Mouse (Mus musculus) heart, postnatal 25 days (tissue): ENCODE data around the gene Rasa3. TPM values are rescaled to one million over a fixed set of nuclear protein-coding genes. Genes with fewer than 3 reads are reported as not detected.

Experiments used
- DNase-seq: peaks from one replicate; pipeline ENCODE4 v3.0.0; 2022; ENCODE audit warnings: low spot score
- intact Hi-C: fragments of 180-260 bp; cut with DNase I; formaldehyde crosslinking; loops from one replicate; pipeline ENCODE4 v1.15.1; 2025
- total RNA-seq, 2 experiments: library from RNA; stranded (reverse); gene quantifications; 2 replicates each; pipeline ENCODE4 v1.2.3; 2021

Rasa3 gene
- total RNA-seq = 10 to 100 TPM; 14.8 to 19.8 TPM

DNA sequence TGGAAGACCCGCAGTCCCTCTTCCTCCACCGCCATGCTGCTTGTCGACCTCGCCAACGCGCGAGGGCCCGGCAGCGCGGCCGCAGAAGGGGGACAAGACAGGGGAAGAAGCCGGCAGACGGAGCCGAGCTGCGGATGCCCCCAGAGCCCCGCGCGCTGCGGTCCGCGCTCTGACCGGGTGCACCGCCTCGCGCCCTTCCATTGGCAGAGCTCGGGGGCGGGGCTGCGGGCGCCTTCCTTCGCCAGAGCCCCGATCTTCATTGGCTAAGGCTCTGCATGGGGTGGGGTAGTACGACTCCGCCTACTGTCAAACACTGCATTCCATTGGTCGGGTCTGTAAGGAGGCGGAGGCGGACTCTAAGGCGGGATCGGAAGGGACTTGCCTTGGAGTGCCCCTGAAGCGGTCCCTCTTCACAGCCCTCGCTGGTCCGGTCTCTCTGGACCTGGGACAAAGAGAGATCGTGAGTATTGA is at the start of gene Rasa3:
TSS of gene Rasa3 (minus strand) at position 191 of the 471 bp plus-strand sequence.
- intact Hi-C loops = loop anchor here (5.0 kb wide), 1 partner anchor 75 kb away; no protein-coding TSS in a partner anchor
- peak; percentile 97 for DNase-seq

DNA sequence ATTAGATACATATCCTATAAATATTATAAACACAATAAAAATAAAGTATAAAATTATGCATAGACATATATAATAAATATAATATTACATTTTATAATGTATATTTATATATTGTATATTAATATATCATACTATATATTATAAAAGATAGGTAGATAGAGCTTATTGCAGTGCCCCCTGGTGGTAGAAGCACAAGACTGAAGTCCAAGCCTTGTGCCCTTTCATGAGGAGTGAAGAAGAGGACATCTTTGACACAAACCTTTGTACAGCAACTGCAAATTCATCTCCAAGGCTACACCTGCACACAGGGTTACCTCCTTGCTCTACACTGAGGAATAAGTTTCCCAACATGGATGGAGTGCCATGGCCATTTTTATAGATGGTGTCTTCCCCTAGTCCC is 48.3 kb upstream of the Rasa3 start:
- intact Hi-C loops = loop anchor here (5.0 kb wide), 3 partner anchors 128 to 313 kb away; no protein-coding TSS in a partner anchor
- no peak for DNase-seq

DNA sequence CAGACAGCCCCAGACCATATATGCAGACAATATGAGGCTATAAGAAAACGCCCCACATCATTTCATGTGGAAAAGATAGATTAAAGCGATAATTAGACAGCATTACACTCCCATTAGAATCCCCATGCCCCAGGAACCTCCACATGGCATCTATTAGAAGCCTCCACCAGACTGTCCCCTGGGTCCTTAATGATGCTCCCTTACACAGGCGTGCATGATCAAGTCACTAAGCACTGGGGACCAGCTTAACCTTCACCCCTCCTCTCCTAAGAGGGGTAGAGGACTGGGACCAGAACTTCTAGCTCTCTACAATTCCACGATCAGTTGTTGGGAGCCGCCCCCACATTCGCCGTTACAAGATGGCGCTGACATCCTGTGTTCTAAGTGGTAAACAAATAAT is 41.6 kb upstream of the Rasa3 start:
- DNase-seq = no peak
- intact Hi-C loops = no loop called here

DNA sequence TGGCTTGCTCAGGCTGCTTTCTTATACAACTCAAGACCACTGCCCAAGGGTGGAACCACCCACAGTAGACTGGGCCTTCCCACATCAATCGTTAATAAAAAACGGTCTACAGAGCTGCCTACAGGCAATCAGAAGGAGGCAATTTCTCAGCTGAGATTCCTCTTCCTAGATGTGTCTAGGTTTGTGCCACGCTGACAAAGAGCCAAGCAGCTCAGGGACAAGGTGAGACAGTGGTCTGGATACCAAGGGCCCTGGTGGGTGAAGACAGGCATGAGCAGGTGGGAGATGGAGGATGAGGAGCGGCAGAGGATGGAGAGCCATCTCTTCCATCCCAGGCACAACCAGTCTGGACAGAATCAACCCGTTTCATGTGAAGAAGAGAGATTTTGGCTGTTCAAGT is 31.1 kb upstream of the Rasa3 start:
- no peak for DNase-seq
- intact Hi-C loops = no loop called here

DNA sequence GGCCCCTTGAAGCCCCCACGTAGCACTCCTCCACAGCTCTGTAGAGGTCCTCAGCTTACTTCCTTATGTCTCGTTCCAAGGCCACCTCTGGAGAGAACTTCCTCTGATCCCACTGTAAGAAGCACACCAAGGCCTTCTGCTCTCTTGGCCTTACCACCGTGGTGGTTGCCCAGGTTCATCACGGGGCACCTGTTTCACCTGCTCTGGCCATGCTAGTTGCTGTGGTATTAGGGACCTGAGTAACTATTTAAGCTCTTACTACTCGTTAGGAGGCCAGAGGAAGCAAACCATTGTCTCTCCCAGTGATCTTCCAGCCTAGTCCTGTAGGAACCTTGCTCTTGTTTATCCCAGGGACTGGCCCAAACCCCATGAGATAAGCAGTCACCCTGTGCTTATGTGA is 29.5 kb upstream of the Rasa3 start:
- no peak for DNase-seq
- intact Hi-C loops = no loop called here

DNA sequence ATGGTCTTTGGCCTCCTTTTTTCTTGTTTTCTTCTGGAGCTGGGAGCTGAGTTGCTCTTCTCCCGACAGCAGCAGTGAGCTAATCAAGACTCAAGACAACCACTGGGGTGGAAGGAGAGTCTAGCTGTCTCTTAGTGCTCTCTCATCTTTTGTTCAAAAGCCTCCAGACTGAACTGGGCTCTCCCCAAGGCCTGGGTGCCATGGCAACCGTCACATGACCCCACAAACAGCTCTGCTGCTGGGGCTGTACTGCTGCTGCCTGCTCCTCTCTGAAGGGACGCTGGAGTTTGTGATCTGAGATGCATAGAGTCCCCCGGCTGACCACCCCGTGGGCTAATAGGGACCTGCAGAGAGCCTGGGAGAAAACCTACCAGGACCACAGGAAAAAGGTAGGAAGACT is 28.3 kb upstream of the Rasa3 start, which contains the start of gene Cfap97d2:
TSS of gene Cfap97d2 (plus strand) at position 222 of the 400 bp plus-strand sequence.
- intact Hi-C loops = no loop called here
- DNase-seq = no peak

DNA sequence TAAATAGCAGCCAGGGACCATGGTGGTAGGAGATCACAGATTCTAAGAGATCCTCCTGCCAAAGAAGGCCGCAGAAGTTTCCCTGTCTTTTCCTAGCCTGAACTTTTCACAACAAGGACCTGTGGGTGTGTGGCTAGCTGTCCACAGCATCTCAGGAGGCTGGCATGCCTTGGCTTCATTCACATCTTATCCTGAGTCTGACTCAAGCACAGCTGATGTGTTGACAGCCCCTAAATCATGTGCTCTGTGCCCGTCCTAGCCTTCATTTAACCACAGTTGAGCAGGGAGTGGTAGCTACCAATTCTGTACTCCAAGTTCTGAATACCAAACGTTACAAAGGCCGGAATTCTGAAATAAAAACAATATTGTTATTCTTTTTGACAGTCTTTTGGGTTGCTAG is 26.9 kb upstream of the Rasa3 start:
- DNase-seq = no peak
- intact Hi-C loops = no loop called here

DNA sequence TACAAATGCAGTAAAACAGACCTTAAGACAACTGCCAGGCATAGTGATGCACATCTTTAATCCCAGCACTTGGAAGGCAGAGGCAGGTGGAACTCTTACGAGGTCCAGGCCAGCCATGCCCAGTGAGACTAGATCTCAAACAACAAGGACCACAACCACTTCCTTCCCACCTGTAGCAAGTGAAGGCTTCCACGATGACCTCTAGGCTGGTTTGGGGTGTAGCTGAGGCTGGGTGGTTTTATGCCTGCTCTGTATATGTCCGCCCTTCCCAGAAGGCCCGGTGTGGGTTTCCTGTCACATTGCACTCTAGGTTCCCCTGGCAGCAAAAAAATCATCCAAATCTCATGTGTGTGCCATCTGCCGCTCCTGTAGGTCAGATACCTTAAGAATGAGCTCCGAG is 26.4 kb upstream of the Rasa3 start:
- intact Hi-C loops = no loop called here
- no peak for DNase-seq

DNA sequence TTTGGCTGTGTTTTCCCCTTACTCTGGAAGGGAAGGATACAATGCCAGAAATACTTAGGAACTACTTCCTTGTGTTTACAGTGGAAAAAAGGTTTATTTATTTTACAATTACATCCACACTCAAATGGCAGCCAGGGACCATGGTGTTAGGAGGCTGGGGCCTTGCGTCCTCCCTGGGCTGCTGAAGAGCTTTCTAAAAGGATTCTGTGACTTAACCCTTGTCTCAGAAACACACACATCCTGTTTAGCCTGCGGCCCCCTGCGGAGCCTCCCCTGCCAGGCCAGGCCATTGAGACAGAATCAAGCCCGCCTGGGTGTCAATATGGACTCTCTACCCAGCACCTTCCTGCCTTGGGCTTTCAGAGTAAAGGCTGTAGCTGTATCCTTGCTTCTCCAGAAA is 25.4 kb upstream of the Rasa3 start:
- DNase-seq = no peak
- intact Hi-C loops = no loop called here

DNA sequence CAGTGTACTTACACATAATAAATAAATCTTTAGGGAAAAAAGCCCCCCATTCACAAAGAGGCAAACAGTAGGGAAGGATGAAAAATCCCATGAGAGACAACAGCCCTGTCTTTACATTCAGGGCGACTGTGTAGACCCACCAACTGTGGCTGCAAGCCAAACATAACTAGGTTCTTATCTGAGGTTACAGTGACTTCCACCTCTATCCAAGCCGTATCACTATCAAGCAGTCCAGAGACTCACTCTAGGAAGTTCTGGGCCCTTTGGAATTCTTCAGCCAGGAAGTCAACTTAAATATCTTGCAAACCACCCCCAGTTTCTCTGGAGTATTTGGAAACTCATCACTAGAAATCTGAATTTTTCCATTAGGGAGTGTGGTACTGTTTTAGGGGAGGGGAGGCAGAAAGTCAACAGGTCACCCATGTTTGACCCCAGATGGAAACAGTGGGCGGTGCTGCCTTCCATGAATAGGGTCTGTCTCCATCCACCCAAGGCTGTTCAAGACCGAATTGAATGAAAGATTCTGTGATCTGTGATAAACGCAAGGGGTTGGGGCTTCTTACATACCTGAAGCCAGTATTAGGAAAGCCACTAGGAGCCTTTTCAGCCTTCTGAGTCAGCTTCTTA is 22.0 kb upstream of the Rasa3 start:
- DNase-seq = no peak
- intact Hi-C loops = no loop called here

DNA sequence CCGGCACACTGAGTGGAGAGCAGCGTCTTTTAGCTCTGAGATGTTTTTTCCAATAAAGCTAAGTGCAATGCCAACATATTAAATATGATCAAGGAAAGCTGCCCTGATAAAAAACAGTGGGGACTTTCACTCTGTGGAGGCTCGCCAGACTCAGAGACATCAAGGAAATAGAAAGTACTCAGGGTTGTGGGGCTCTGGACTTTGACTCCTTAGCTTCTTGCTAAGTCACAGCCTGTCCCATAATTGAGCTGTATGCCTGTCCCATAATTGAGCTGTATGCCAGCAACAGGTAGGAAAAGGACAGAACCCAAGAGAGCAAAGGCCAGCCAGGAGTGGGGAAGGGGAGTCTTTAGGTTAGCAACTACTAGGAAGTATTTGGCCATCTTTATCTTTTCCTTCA is 20.9 kb upstream of the Rasa3 start:
- DNase-seq = no peak
- intact Hi-C loops = no loop called here

DNA sequence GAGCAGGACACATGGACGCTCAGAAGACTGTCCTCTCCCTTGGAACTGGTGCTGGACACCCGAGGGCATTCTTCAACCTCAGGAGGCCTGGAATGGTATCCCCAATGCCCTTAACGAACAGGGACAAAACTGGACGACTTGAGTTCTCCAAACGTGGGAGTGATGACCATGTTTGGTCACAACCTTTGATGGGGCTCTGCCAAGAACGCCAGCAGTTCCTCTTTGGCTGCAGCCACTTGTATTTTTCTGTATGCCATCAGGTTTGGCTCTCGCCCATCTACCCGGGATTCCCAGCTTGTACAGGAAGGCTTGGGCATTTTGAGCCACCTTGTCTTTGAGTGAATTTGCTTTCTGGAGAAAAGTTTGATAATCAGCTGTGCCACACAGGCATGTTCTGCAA is 20.3 kb upstream of the Rasa3 start:
- intact Hi-C loops = no loop called here
- no peak for DNase-seq

DNA sequence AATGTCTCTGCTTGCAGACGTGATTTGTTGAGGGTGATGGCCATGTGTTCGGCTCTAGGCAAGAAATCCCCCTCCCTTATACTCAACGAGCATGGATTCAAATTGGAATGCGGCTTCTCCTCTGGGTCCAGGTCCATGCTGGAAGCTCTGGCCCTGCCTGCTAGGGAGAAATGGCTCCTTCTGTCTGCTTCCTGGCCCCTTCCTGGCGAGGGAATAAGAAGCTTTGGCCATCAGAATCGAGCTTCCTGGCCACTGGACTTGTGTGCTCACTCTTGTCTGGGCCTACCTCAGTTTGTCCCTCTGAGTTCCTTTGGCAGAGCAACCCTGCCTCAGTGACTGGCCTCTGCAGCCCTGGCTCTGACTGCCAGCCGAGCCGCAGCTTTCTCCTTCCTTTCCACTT is 19.8 kb upstream of the Rasa3 start:
- intact Hi-C loops = no loop called here

DNA sequence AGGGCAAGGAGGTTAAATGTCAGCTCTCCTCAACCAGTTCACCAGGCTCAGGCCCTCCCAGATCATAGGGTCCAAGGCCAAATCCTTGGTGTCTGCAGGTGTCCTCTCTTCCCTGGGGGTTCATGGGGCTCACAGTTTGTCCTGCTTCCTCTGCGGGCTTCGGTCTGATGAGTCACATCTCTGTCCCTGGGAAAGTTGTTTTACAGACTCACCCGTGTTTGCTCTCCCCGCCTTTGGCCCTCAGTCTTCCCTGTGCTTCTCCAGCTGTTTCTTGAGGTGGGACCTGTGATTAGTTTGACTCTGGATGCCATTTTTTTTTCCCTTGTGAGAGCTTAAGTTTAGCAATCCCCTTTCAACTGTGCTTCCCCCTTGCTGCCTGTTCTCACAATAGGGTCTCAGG is 18.8 kb upstream of the Rasa3 start:
- DNase-seq = no peak
- intact Hi-C loops = no loop called here

More for the DNA sequence above, 19.8 kb upstream of the Rasa3 start:
- DNase-seq = no peak

DNA sequence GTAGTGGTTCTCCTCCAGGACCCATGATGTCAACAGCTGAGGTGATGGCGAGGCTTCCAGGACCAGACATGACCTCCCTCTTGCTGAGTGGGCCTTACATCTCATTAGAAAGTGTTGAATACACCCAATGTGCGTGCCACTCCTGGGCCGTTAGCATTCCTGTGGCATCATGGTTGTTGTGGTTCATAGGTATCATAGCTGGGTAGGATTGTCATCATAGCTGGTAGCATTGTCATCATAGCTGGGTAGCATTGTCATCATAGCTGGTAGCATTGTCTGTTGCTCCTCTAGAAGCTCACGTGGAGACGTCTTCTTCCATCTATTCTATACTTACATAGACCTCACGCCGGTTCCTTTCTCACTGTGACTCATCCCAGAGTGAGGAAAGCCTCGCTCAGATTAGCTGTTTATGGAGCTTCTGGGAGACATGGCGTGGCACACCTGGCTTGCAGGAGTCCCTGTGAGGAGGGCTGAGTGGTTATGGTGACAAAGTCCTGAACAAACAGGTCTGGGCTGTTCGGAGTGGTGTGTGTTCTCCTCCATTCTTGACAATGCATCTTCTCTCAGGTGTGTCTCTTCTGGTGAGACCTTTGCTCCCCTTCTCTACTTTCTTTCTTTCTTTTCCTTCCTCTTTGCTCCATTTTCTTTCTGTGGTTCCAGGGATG is 17.9 kb upstream of the Rasa3 start:
- DNase-seq = no peak

DNA sequence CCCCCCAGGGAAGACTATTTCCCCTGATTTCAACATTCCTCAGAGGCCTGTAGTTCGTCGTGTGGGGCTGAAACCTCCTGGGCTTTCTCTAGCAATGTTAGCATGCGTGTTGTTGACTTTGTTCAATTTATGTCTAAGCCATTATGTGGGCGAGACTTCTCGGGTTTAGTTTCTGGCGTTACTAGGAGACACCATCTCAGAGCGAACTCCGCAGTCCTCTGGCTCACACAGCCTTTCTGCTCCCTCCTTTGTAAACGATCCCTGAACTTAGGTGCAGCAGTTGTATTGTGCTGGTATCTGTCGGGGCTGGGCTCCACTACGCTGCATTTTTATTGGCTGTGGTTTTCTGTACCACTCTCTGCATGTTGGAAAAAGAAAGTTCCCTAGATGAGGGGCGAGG is 17.3 kb upstream of the Rasa3 start:
- intact Hi-C loops = no loop called here
- no peak for DNase-seq

More for the DNA sequence above, 17.9 kb upstream of the Rasa3 start:
- intact Hi-C loops = no loop called here

DNA sequence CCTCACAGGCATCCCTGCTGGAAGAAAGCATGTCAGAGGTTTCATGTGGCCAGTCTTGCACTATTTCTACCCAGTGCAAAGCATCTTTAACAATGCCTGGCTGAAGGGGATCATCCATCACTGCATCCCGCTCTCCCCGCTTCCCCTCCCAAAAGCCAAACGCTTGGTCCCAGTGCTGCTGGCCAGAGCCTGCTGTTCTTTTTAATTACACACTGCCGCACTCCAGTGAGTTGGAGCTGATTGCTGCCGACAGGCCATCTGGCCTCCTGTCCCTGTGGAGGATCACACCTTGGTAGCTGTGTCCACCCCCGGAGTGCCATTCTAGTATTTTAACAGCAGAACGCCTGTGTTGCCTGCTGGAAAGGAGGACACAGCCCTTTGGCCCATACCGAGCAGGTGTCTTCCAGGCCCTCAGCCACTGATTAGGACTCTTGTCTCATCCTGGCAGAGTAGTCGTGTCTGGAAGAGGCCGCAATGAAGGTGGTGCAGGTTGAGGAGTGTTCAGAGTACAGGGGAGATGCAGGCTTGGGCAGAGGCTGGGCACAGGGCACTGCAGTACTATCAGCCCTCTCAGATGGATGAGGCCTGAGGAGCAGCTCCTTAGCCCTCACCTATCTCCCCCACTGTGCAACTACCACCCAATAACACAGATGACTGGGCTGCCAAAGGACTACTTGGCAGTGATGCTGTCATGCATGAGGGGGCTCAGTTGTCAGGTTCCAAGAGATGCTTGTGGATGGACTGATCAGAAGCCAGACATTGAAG is 15.1 kb upstream of the Rasa3 start:
- intact Hi-C loops = no loop called here
- DNase-seq = no peak

DNA sequence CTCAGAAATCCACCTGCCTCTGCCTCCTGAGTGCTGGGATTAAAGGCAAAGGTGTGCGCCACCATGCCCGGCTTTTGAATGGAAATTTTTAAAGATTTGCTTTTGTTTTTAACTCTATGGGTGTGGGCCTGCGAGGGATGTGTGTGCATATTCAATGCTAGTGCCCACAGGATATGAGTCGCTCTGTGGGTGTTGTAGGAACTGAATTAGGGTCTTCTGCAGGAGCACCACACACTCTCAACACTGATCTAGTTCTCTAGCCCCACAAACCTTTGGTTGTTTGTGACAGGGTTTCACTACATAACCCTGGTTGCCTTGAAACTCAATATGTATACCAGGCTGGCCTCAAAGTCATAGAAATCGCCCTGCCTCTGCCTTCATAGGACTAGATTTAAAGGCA is 11.9 kb upstream of the Rasa3 start:
- DNase-seq = no peak
- intact Hi-C loops = no loop called here

DNA sequence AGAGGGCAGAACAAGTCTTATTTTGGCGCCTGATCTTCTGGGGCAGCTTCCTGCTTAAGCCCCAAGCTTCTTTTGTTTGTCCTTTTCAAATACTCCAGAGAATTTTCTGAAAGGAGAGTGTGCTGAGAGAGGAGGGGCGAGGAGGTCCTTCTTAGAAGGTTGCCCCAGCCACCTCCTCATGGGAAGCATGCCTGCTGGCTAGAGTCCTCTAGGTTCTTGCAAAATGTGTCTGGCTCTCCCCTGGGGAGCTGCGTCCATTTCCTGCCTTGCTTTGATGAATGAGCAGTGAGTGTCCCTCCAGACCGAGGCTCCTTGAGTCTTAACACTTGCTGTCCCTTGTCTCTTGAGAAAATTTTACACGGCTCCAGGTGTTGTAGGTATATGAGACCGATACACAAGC is 11.1 kb upstream of the Rasa3 start:
- intact Hi-C loops = no loop called here
- DNase-seq = peak; percentile 57

DNA sequence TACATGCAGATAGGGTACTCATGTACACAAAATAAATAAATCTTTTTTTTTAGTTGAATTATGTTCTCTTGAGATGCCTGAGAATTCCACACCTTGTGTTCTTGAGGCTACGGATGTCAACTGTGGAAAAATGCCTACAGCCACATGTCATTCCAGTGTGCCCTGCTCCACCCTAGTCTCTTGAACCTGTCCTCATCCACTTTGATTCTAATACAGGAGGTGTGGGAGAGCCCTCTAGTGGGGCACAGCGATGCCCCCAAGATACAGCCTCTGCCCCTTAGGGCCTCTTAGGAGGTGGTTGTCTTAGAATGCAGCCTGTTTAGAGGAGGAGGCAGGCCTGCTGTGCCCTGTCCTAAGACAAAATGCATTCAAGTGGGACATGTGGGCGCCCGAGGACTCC is 10.5 kb upstream of the Rasa3 start:
- intact Hi-C loops = no loop called here
- DNase-seq = no peak

DNA sequence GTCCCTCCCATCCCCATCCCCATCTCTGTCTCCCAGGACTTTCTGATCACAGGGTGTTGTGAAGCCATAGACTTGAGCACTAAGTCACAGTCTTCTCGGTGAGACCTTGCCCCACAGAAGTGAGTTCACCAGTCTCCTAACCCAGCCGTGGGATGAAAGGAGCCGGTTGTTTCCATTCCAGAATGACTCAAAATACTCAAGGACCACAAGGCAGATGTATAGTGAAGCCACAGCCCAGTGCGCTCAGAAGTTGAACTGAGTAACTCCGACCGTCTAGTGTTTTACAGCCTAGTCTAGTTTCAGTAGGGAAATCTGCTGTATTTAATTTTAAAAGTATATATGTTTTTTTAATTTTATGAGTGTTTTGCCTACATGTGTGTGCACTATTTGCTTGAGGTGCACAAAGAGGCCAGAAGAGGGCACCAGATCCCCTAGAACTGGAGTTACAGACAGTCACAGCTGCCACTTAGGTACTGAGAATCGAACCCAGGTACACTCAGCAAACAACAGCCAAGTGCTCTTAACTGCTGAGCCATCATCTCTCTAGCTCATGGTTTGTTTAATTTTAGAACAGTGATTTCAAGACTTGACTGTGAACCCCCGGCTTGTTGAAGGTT is 9.8 kb upstream of the Rasa3 start:
- DNase-seq = no peak
- intact Hi-C loops = no loop called here
